In the genomic region with DNA sequence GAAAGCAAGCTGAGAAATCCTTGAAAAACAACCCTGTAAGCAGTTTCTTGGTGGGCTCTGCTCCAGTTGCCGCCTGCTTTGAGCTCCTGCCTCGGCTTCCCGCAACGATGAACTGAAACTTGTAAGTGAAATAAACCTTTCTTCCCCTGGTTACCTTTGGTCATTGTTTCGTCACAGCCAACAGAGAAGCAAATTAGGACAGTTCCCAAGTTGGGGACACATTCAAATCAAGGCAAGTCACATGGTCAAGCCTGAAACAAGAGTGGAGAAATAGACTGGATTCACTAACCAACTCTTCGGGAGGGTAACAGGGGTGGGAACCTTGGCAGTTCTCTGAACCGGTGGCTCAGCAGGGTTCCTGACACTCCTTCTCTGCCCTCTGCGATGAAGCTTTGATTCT, we compare ENCODE assay signal across 20 mouse cellular contexts. TPM values are rescaled to one million over a fixed set of nuclear protein-coding genes. Genes with fewer than 3 reads are reported as not detected.
A peak's percentile ranks its signal among the peaks of the same experiment; 100 is the strongest.
DNase-seq lines count a peak whose midpoint lies in the region.
"Had no signal": no experiment of that assay in that cellular context is flagged by ENCODE, and none has a peak within 500 bp of the region (broad histone marks: within the 10 kb centered on the region; RNA-seq: fewer than 3 reads in every experiment).

No protein-coding gene starts in this region.

- 76% methylated on average over 8 of the region's 8 CpGs for WGBS in heart, embryonic 10.5 days

- DNase-seq in heart, embryonic 10.5 days (ENCODE audit: low spot score), result no peak
- no peak for DNase-seq in heart, adult 9 months (ENCODE audit: low spot score in 2 of 2)
- DNase-seq in adipocyte (ENCODE audit: low spot score), result peak; percentile 31
- no peak for DNase-seq in left cerebral cortex, adult 8-10 months (ENCODE audit: low spot score in 2 of 2)
- DNase-seq: adrenal gland, adult 8-10 months; adrenal gland, postnatal 14 days; adrenal gland, postnatal 36 days; cerebellum, adult 11 months; cerebellum, adult 2 months; cerebellum, adult 9-10 months; cerebellum, postnatal 14 days; cerebellum, postnatal 36 days; embryo, embryonic 11 days had no signal

- no peaks in the 10 kb centered on the region for H3K36me3 ChIP-seq in heart, embryonic 10.5 days
- H3K36me3 ChIP-seq: embryonic facial prominence, embryonic 13.5 days; embryonic facial prominence, embryonic 15.5 days; forebrain, embryonic 10.5 days; forebrain, embryonic 12.5 days had no signal

- no peaks in the 10 kb centered on the region for H3K9me3 ChIP-seq in heart, embryonic 10.5 days
- H3K9me3 ChIP-seq: embryonic facial prominence, embryonic 13.5 days; embryonic facial prominence, embryonic 15.5 days; forebrain, embryonic 10.5 days; forebrain, embryonic 12.5 days had no signal

- 0 out of 2 replicates have a peak overlapping the region, but pooled peaks have one; percentile 26 for H3K27ac ChIP-seq in heart, embryonic 10.5 days
- peak overlapping the region; percentile 14; the same call in 1 of the 2 replicates for H3K27ac ChIP-seq in brown adipose tissue, adult 24 weeks (replicated peaks; ENCODE audit: low read depth, low read length)
- H3K27ac ChIP-seq: embryonic facial prominence, embryonic 13.5 days; embryonic facial prominence, embryonic 15.5 days; forebrain, embryonic 10.5 days; forebrain, embryonic 12.5 days had no signal

- no peak overlapping the region for H3K4me3 ChIP-seq in heart, embryonic 10.5 days
- no peak overlapping the region for H3K4me3 ChIP-seq in brown adipose tissue, adult 24 weeks (ENCODE audit: insufficient read depth, low read depth, low read length)
- H3K4me3 ChIP-seq: embryonic facial prominence, embryonic 13.5 days; embryonic facial prominence, embryonic 15.5 days; erythroblast, embryonic 14.5 days; forebrain, embryonic 10.5 days; forebrain, embryonic 12.5 days had no signal

- H3K4me1 ChIP-seq in heart, embryonic 10.5 days, result peaks cover 19% of the 10 kb centered on the region
- no peaks in the 10 kb centered on the region; the same call in 1 of the 2 replicates for H3K4me1 ChIP-seq in brown adipose tissue, adult 24 weeks (ENCODE audit: control insufficient read depth, insufficient read depth, insufficient read length, low read length)

- no peaks in the 10 kb centered on the region for H3K27me3 ChIP-seq in heart, embryonic 10.5 days (ENCODE audit: insufficient read depth, poor library complexity, severe bottlenecking)
- H3K27me3 ChIP-seq: embryonic facial prominence, embryonic 13.5 days; embryonic facial prominence, embryonic 15.5 days; forebrain, embryonic 12.5 days had no signal

RNA-seq across cellular contexts. Expression of a gene that starts 28.2 kb away (rescaled TPM):
- 77.8 and 153 TPM in 2 replicates for polyA plus RNA-seq in heart, embryonic 10.5 days (2016; fragmentation: Nextera tagmentation; extraction: Ambion mirVana)
- polyA plus RNA-seq in brown adipose tissue, adult 24 weeks (2012; ENCODE audit: insufficient read depth, insufficient read length, missing spikeins), result 11.3 and 18.7 TPM in 2 replicates
- total RNA-seq in left cerebral cortex, adult 8-10 months (2022), result 100 to 1,000 TPM; 370 to 442 (median 419) TPM
- total RNA-seq: MEL had no signal
- polyA plus RNA-seq: erythroblast, embryonic 14.5 days had no signal

RNA-seq across cellular contexts. Expression of a gene that starts 38.6 kb away (rescaled TPM):
- 59.8 and 101 TPM in 2 replicates for polyA plus RNA-seq in heart, embryonic 10.5 days (2016; fragmentation: Nextera tagmentation; extraction: Ambion mirVana)
- polyA plus RNA-seq in brown adipose tissue, adult 24 weeks (2012; ENCODE audit: insufficient read depth, insufficient read length, missing spikeins), result 0.32 and 0.46 TPM in 2 replicates
- total RNA-seq in left cerebral cortex, adult 8-10 months (2022), result 100 to 1,000 TPM; 210 to 234 (median 215) TPM
- total RNA-seq: MEL had no signal
- polyA plus RNA-seq: erythroblast, embryonic 14.5 days had no signal

Comparison
In these comparisons a context has a peak if more than half of its experiments do, and no peak if none do; other contexts are left out.
1. RNA of a gene that starts 38.6 kb away (polyA plus RNA-seq): 59.8 to 101 TPM in heart, embryonic 10.5 days; 0.32 to 0.46 TPM in brown adipose tissue, adult 24 weeks; every median in the first group is over 10 times any median in the second.